Mouse (Mus musculus) megakaryocyte progenitor cell, adult 5-6 weeks (primary cell): ENCODE measurements around the gene Chst5. TPM values are rescaled to one million over a fixed set of nuclear protein-coding genes. Genes with fewer than 3 reads are reported as not detected.

Source experiments
- ATAC-seq: replicated peaks from 2 replicates; pipeline ENCODE4 v1.8.0; 2016; ENCODE audit warnings: mild to moderate bottlenecking, moderate TSS enrichment, inconsistent platforms; ENCODE audit not compliant: poor library complexity
- total RNA-seq, 2 experiments: library from RNA; stranded (forward) in 1 of 2; stranded (reverse) in 1 of 2; fragments of 157-497, 149-512 nt in 1 of 2; fragments of 200-1000 nt in 1 of 2; gene quantifications; 2 replicates each; pipeline versions ENCODE4 v1.2.3 to v1.2.4; 2015 to 2017

Chst5 gene
- total RNA-seq, 2 experiments from 2014 or later, result not detected

DNA sequence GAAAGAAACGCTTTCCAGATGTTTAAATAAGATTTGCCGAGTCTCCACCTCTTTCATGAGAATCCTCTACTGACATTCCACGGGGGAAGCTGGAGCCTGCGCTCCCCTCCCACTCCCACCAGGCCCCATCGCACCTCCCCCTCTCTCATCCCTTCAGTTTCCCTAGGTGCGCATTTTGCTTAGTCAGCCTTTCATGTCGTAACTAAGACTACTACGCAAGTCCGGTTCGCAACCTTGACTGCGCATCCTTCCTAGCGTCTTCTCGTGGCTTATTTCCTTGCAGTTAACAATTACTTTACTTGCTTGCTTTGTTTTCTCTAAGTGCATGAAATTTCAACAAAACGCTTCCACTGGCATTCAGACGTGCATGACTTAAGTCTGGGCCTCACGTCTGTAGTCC, 21.5 kb upstream of the Chst5 start:
- ATAC-seq, result no peak

DNA sequence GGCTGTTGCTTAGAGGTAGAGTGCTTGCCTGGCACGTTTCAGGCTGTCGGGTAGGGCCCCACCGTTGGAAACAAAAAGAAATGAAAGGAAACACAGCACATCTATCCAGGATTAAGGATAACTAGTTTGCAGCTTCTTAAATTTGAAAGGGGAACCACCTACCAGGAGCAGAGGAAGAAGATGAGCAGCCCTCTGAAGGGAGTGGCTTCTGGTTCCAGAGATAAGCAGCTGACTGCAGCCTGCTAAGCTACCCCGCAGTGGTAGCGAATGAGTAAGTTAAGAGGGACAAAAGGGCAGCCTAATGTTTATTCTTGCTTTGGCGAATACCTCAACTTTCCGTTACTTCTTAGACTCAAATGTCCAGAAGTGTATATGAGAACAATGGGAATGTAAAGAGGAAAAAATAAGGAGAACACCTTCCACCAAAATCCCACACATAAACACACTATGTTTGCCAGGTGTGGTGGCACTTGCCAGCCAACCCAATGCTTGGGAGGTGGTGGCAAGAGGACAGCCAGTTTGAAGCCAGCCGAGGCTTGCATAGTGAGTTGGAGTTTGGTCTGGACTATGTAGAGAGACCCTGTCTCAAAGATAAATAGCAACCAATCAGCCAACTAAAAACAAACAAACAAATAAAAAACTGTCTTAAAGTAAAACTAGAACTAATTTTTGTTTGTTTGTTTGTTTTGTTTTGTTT, 19.5 kb upstream of the Chst5 start:
- ATAC-seq, result peak; percentile 64

DNA sequence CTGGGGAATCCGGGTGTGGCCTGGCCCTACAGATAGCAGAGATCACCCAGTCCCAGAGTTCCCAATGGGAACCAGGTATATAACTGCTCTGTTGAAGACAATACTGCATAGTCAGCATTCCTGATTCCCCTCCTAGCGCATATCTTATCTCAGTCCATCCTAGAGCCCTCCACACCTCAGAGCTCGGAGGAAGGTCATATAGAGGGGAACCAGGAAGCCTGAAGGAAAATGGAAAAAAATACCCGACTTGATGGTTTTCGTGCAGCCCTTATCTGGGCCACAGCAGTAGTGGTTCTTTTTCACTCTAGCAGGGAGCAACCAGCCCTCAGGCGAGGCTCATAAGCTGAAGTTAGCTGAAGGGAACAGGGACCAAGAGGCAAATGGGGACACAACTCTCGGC, 14.7 kb upstream of the Chst5 start:
- peak; percentile 12; the same call in 1 of the 2 replicates for ATAC-seq

DNA sequence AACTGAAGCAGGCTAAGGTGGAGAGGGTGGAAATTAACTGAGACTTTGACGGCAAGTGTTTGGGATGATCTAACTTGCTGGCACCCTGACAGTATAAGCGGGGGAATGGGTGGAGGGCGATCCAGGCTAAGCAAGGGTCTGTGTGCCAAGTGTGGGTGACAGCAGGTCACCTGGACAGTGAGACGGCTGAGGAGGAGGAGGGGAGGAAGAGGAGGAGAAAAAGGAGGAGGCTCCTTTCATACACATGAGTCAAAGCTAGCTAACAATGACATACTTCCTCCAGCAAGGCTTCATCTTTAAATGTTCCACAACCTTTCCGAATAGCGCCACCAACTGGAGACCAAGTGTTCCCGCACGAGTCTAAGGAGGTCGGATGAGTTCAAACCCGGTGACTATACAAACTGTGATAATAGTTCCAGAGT, 13.1 kb upstream of the Chst5 start:
- ATAC-seq, result peak; percentile 96

DNA sequence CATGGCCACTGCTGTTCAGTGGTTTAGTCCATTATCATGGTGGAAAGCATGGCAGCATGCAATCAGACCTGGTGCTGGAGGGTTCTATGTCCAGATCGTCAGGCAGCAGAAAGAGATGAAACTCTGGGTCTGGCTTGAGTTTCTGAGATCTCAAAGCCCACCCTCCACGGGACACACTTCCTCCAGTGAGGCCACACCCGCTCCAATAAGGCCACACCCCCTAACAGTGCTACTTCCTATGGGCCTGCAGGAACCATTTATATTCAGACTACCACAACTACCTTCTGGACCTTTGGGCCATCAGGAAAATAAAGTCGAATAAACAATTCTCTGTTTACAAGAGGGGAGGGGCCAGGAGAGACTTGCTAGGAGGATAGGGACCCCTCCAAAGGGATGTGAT, 10.7 kb upstream of the Chst5 start:
- no peak for ATAC-seq

DNA sequence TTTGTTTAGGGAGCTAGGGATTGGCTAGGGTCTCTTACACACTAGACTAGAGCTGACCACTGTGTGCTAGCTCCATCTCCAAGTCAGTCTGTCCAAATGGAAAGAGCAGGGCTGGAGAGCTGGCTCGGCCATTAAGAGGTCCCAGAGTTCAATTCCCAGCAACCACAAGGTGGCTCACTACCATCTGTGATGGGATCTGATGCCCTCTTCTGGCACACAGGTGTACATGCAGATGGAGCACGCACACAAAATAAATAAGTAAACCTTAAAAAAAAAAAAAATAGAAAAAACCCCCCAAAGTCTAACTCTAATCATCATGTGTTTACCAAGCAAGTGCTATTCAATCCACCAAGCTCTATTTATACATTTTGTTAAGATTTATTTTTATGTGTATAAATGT, 9.4 kb upstream of the Chst5 start:
- no peak for ATAC-seq

DNA sequence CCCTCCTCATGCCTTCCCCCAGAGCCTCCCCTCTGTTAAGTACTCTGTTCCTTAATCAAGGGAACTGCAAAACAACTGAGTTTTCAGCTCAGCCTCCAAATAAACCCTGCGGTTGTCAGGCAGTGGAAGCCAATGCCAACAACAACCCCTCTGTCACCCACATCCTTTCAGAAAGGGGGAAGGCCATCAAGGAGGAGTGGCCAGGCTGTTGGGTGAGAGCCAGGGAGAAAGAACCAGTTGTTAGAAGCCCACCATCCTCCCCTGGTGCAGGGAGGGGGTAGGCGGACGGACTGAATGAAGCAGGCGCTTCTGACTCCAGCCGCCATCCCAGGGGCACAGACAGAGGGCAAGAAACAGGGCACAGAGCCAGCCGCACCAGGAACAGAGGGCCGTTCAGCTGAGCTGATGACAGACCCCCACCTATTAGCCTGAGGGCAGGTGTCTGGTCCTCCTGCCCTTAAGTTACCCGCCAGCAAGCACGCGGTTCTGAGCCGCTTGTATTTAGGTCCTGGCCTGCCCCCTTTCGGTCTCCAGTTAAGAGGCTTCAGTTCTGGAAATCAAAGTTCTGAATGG, 2.7 kb upstream of the Chst5 start:
- ATAC-seq, result peak; percentile 56

DNA sequence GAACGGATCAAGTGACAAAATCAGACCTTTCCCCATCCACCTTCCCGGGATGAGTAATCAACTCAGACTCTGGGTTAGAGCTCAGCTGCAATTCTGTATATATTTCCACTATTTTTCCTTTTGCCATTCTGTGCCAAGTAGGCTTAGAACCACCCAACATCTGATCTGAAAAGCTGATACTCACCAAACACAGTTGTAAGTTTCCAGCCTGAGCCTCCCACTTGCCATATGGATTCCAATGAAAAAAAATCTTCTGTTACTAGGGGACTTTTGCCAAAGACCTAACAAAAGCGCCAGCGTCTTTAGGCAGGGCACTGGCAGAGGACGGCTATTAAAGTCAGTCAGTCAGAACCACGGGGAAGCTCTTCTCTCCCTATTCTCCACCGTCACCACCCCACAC, 1.3 kb upstream of the Chst5 start:
- ATAC-seq, result no peak

DNA sequence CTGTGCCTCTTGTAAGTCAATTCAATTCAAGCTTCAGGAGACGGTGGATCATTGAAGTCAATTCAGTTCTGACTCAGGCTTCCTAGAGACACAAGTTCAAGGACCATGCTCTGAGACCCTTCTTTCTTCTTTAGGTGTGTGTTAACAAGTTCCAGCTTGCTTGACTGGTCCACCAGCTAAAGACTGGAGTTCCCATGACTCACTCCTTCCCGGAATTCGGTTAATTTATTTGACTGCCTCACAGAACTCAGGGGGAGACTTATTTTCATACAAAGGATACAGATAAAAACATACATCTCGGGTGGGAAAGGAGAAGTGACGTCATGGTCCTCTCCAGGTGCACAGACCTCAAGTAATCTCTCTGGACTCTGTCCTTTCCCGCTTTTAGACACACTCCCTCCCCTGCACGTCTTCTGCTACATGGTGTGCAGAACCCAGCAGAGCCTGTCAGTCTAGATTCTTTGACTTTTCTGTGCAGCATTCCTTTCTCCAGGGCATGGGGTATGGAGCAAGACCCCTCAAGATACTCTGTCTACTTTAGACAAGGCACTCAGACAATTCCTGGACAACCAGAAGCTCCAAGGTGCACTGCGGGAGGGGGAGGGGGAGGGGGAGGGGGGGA, 4.6 kb downstream of the Chst5 start:
- ATAC-seq, result no peak

DNA sequence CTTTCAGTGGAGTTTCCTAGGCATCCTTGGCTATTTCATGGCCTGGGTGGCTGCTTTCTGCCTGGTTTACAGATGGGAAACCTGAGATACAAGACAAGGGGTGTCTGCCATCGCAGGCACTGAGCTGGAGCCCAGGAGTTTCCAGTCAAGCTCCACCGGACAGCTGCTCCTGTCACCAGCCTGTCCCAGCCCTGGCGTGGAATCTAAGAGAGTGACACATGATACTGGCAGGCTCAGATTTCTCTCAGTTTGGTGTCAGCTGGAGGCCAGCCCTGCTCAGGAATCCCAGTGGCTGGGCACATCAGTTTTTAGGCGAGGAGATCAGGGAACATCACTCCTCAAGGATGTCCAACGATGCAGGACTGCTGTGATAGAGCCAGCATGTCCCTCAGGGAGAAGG, 8.2 kb downstream of the Chst5 start:
- no peak for ATAC-seq

DNA sequence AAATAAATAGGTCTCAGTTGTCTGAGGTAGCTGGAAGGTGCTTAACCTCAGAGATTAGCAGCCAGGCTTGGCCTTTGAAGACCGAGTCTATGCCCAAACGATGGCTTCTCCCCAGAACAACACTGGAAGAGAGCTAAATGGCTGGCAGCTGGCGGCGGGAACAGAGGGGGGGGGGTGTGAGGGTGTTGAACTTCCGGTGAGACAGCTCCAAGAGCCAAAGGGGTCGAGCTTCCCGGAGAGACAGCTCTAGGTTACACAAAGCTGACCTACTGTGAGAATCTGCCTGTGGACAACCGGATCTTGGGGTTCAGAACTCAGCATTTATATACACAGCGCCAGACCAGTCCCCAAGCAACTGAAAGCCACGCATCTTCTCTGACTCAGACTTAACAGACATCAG, 11.7 kb downstream of the Chst5 start:
- no peak for ATAC-seq

DNA sequence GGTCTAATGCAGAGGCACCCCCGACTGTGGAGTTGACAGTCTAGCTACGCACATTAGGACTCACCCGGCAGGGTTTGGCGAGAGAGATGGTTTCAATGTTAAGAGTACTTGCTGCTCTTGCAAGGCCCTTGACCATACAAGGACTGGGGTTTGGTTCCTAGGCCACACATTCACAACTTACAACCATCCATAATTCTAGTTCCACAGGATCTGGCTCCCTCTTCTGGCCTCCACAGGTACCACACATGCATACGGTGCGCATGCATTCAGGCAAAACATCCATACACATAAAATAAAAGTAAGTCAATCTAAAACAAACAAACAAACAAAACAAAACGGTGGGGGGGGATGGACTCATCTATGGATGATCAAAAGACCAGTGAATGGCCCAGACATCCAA, 15.3 kb downstream of the Chst5 start:
- peak; percentile 60; the same call in 1 of the 2 replicates for ATAC-seq

DNA sequence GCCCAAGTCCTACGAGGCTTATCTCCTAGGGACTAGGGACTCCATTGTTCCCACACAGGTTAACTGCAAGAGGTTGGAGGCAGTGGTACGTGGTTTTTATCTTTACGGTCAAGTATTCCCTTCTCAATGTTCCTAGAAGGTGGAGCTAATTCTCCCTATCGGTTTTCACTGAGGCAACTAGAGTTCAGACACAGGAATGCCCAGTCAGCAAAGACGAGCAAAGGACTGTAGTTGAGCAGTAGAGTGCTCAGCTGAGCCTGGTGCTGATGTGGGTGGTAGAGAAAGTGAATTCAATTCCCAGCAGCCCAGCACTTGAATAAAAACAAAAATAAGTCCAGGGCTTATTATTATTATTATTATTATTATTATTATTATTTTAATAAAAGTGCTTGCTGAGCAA, 17.6 kb downstream of the Chst5 start:
- no peak for ATAC-seq

DNA sequence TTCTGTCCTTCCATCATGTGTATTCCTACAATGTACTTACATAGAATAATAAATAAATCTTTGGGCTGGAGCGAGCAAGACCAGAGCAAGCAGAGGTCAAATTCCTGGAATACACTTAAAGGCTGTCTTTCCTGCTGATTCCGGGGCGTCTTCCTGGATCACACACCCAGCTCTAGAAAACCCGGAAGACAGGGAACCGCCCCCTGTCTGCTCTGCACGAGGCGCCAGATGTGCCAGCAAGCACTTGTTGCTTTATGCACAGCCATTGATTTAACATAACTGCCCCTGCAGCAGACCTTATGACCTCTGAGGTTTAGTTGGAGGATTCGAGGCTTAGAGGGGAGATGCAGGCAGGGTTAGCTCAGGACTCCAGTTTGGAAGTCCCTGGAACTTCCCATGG, 18.3 kb downstream of the Chst5 start:
- ATAC-seq, result no peak

DNA sequence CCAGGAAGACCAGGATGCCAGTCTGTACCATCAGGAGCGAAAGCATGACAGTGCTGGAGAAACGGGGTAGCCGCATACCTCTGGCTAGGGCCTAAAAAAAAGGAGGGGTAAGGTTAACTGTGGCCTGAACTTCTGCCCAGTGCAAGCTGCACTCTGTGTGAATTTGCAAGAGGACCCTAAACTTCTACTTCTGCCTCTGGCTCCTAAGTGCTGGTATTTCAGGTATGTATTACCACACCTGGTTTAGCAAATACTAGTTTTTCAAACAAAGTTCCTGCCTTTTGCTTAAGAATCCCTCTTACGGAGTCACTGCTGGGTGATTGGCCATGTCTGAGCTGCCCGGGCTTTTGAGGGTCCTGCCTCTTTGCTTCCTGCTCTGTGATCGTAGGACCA, 19.3 kb downstream of the Chst5 start:
- ATAC-seq, result no peak

DNA sequence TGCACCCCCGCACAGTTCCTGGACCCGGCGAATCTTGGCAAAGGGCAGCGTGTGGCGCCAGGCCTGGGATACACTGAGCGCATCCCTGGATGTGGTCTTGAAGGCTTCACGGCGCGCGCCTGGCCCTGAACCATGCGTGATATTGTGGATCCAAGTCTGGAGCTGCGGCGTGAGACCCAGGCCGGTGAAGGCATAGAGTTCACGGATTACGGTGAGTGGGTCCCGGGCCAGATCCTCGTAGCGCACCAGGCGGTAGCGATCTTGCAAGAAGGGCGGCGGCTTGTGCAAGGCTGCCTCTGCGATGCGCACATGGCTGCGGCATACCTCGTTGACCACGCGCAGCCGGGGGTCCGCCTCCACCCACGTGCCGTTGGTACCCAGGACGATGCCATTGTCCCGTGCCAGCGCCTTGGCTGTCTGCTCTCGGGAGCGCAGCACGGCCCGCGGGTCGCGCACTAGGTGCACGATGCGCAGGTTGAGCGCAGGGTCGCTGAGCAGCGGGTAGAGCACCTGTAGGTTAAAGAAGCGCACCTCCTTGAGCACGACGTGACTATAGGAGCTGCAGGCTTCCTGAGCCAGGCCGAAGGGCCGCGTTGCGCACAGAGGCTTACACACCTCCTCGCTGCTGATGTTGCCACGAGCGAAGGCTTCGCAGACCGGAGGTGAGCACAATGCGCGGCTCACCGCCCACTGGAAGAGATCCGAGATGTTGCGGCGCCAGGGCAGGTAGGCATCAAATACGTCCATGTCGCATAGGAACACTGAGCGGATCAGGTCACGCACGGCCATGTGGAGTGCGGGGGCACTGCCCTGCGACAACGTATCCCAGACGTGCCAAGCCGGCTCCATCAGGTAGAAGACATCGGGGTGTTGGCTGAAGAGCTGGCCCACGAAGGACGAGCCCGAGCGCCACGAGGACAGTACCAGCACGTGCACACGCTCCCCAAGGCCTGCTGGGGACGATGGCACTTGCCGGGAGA, 20.0 kb downstream of the Chst5 start:
- ATAC-seq, result peak; percentile 52

DNA sequence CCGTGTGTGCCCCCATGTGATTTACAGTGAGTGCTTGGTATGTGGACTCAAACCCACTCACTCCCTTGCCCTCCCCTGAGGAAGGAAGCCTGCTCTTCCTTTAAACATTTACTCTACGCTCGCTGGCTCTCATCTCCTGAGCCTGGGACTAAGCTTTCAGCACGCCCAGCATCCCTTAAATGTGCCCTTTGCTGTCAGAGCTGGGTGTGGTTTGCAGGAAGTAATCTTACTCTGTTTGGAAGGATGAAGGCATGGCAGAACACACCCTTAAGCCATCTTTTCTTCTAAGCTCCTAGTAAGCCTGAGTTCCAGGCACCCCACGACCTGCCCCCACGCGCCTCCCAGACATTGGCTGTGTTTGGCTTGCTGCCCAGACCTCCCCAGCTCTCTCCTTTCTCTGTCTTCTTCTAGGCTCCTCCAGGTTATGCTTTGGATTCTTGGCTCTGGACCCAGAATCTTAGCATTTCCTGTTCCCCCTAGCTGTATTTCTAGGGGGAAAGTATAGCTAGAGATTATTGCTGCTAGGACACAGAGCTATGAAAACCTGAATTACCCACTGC, 22.1 kb downstream of the Chst5 start:
- ATAC-seq, result no peak

DNA sequence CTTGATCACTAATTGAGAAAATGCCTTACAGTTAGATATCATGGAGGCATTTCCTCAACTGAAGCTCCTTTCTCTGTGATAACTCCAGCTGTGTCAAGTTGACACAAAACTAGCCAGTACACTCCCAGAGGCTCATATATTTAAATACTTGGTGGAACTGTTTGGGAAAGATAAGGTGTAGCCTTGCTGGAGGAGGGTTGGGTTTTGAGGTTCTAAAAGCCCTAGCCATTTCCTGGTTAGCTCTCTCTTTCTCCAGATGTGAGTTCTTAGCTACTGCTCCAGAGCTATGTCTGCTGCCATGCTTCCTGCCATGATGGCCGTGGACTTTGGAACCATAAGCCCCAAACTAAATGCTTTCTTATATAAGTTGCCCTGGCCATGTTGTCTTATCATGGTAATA, 22.8 kb downstream of the Chst5 start:
- ATAC-seq, result peak; percentile 57; the same call in 1 of the 2 replicates

DNA sequence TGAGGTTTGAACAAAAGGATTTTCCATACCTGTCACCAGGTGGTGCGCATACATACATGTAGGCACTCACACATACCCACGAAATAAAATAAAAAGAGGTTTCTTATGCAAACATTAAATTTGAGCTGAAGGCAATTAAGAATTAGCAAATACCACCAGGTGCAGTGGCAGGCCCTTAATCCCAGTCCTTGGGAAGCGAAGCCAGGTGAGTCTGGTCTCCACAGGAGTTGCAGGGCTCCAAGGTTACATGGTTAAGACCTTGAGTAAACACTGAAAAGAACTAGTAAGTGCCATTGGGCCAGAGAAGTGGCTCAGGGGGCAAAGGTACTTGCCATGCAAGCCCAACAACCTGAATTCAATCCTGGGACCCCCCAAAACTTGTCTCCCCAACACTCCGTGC, 26.6 kb downstream of the Chst5 start:
- ATAC-seq, result no peak

DNA sequence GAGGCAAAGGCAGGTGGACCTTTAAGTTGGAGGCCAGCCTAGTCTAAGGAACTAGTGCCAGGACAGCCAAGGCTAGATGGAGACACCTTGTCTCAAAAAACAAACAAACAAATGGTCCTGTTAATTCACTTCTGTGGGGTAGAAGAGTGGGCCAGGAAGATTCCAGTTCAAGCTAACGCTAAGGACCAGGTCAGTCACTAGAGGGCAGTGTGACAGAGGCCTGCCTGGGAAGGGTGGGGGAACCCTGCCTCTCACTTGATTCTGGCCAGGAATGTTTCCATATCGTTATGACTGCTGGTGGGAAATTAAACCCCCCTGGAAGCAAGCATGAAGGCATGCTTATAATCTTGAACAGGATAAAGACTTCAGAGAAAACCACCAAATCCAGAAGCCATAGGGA, 28.7 kb downstream of the Chst5 start:
- peak; percentile 82 for ATAC-seq

DNA sequence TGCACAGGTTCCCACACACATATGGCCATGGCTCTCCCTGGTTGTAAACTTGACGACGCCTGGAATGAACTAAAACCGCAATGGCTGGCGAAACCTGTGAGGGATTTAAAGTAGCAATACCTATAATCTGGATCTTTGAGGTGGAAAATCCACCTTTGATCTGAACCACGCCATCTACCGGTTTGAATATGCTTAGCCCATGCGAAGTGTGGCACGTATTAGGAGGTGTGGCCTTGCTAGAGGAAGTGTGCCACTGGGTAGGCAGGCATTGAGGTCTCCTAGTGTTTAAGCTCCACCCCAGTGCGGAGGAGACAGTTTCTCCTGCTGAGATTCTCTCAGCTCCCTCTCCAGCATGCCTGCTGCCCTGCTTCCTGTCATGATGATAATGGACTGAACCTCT, 32.5 kb downstream of the Chst5 start:
- ATAC-seq, result peak; percentile 37; the same call in 1 of the 2 replicates
